Mouse (Mus musculus): ENCODE results near the gene Prr13. TPM values are rescaled to one million over a fixed set of nuclear protein-coding genes. Genes with fewer than 3 reads are reported as not detected.

Prr13 gene
- polyA plus RNA-seq, 1 experiment, result 123 TPM

DNA sequence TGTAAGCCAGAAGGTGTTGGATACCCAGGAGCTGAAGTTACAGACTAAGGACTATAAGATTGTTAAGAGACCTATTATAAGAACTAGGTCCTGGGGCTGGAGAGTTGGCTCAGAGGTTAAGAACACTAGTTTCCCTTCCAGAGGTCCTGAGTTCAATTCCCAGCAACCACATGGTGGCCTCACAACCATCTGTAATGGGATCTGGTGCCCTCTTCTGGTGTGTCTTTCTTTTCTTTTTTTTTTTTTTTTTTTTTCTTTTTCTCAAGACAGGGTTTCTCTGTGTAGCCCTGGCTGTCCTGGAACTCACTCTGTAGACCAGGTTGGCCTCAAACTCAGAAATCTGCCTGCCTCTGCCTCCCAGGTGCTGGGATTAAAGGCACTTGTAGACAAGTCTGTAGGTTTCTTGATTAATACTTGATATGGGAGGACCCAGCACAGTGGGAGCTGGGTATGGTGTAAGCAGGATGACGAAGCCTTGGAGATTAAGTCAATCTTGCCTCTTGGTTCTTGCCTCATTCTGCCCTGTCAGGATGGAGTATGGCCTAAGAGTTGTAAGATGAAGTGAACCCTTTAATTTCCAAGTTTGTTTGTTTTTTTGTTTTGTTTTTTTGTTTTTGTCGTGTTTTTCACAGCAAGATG is 35.1 kb upstream of the Prr13 start:
- no peak overlapping the region for H3K27ac ChIP-seq (ENCODE audit: control insufficient read depth, insufficient read depth, low read length)
- TF ChIP-seq CTCF (IDR thresholded peaks at IDR 0.05; ENCODE audit: borderline replicate concordance, control insufficient read depth, extremely low read depth, insufficient read depth, low read length, poor library complexity) (no peak), POLR2A (IDR thresholded peaks at IDR 0.05; ENCODE audit: control insufficient read depth, extremely low read depth, insufficient read depth, low read length, poor library complexity) (no peak)
- H3K4me3 ChIP-seq (ENCODE audit: control insufficient read depth, insufficient read depth, low read length), result no peak overlapping the region
- H3K36me3 ChIP-seq (ENCODE audit: control insufficient read depth, insufficient read depth, low read length), result peaks cover 47% of the 10 kb centered on the region
- DNase-seq, result no peak
- WGBS, result 98% methylated on average over 2 of the region's 2 CpGs
- no peaks in the 10 kb centered on the region for H3K4me1 ChIP-seq (replicated peaks; ENCODE audit: control insufficient read depth, insufficient read depth, low read length)
- no peaks in the 10 kb centered on the region for H3K27me3 ChIP-seq (ENCODE audit: control insufficient read depth, insufficient read depth, low read length)

- no peaks in the 10 kb centered on the region for H3K4me1 ChIP-seq (replicated peaks; ENCODE audit: control insufficient read depth, insufficient read depth, low read length)
- 93% methylated on average over 2 of the region's 2 CpGs for WGBS
- H3K27me3 ChIP-seq (ENCODE audit: control insufficient read depth, insufficient read depth, low read length), result no peaks in the 10 kb centered on the region
These were observed 34.2 kb upstream of the Prr13 start for GRCm38 (mm10) chr15:102424657-102425056.

GRCm38 (mm10) chr15:102426963-102427362 is 31.9 kb upstream of the Prr13 start:
- Histone ChIP-seq H3K4me1 (replicated peaks; ENCODE audit: control insufficient read depth, insufficient read depth, low read length) (no peaks in the 10 kb centered on the region), H3K4me3 (ENCODE audit: control insufficient read depth, insufficient read depth, low read length) (no peak overlapping the region), H3K27ac (ENCODE audit: control insufficient read depth, insufficient read depth, low read length) (no peak overlapping the region), H3K36me3 (ENCODE audit: control insufficient read depth, insufficient read depth, low read length) (peaks cover 69% of the 10 kb centered on the region), H3K27me3 (ENCODE audit: control insufficient read depth, insufficient read depth, low read length) (no peaks in the 10 kb centered on the region)
- DNase-seq, result no peak
- no peak for TF ChIP-seq CTCF (IDR thresholded peaks at IDR 0.05; ENCODE audit: borderline replicate concordance, control insufficient read depth, extremely low read depth, insufficient read depth, low read length, poor library complexity)
- TF ChIP-seq POLR2A (IDR thresholded peaks at IDR 0.05; ENCODE audit: control insufficient read depth, extremely low read depth, insufficient read depth, low read length, poor library complexity), result no peak
- 100% methylated on average over 1 of the region's 1 CpGs for WGBS

More at GRCm38 (mm10) chr15:102424657-102425056, 34.2 kb upstream of the Prr13 start:
- H3K4me3 ChIP-seq (ENCODE audit: control insufficient read depth, insufficient read depth, low read length), result no peak overlapping the region
- DNase-seq, result no peak
- H3K36me3 ChIP-seq (ENCODE audit: control insufficient read depth, insufficient read depth, low read length), result peaks cover 56% of the 10 kb centered on the region
- no peak overlapping the region for H3K27ac ChIP-seq (ENCODE audit: control insufficient read depth, insufficient read depth, low read length)
- no peak for TF ChIP-seq CTCF (IDR thresholded peaks at IDR 0.05; ENCODE audit: borderline replicate concordance, control insufficient read depth, extremely low read depth, insufficient read depth, low read length, poor library complexity)
- TF ChIP-seq POLR2A (IDR thresholded peaks at IDR 0.05; ENCODE audit: control insufficient read depth, extremely low read depth, insufficient read depth, low read length, poor library complexity), result no peak

DNA sequence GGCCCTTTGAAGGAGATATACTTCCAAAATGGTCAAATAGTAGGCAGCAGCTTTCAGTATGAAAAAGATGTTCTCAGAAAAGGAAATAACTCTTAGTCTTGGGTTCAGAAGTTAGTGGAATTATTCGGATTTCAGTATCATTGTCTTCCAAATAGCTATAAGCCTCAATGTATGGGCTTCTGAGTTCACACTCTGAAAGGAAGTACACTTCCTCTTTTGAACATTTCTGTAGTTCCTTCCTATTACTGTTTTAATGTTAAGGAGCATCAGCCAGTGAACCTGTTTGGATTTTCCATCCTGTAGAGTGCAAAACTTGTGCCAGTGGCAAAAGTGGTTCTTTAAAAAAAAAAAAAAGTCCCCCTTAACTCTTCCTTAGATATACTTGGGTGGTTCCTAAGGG is 26.8 kb upstream of the Prr13 start:
- 80% methylated on average over 1 of the region's 1 CpGs for WGBS
- peaks cover 85% of the 10 kb centered on the region for H3K36me3 ChIP-seq (ENCODE audit: control insufficient read depth, insufficient read depth, low read length)

GRCm38 (mm10) chr15:102433173-102433572 is 25.7 kb upstream of the Prr13 start:
- 94% methylated on average over 4 of the region's 4 CpGs for WGBS
- peaks cover 74% of the 10 kb centered on the region for H3K36me3 ChIP-seq (ENCODE audit: control insufficient read depth, insufficient read depth, low read length)
- H3K4me1 ChIP-seq (replicated peaks; ENCODE audit: control insufficient read depth, insufficient read depth, low read length), result no peaks in the 10 kb centered on the region
- no peaks in the 10 kb centered on the region for H3K27me3 ChIP-seq (ENCODE audit: control insufficient read depth, insufficient read depth, low read length)
- TF ChIP-seq CTCF (IDR thresholded peaks at IDR 0.05; ENCODE audit: borderline replicate concordance, control insufficient read depth, extremely low read depth, insufficient read depth, low read length, poor library complexity), result no peak
- TF ChIP-seq POLR2A (IDR thresholded peaks at IDR 0.05; ENCODE audit: control insufficient read depth, extremely low read depth, insufficient read depth, low read length, poor library complexity), result no peak
- no peak overlapping the region for H3K27ac ChIP-seq (ENCODE audit: control insufficient read depth, insufficient read depth, low read length)
- no peak for DNase-seq
- H3K4me3 ChIP-seq (ENCODE audit: control insufficient read depth, insufficient read depth, low read length), result no peak overlapping the region

More for the DNA sequence above, 26.8 kb upstream of the Prr13 start:
- H3K4me3 ChIP-seq (ENCODE audit: control insufficient read depth, insufficient read depth, low read length), result no peak overlapping the region
- H3K27ac ChIP-seq (ENCODE audit: control insufficient read depth, insufficient read depth, low read length), result no peak overlapping the region
- TF ChIP-seq CTCF (IDR thresholded peaks at IDR 0.05; ENCODE audit: borderline replicate concordance, control insufficient read depth, extremely low read depth, insufficient read depth, low read length, poor library complexity) (no peak), POLR2A (IDR thresholded peaks at IDR 0.05; ENCODE audit: control insufficient read depth, extremely low read depth, insufficient read depth, low read length, poor library complexity) (no peak)
- no peak for DNase-seq
- no peaks in the 10 kb centered on the region for H3K4me1 ChIP-seq (replicated peaks; ENCODE audit: control insufficient read depth, insufficient read depth, low read length)
- H3K27me3 ChIP-seq (ENCODE audit: control insufficient read depth, insufficient read depth, low read length), result no peaks in the 10 kb centered on the region

DNA sequence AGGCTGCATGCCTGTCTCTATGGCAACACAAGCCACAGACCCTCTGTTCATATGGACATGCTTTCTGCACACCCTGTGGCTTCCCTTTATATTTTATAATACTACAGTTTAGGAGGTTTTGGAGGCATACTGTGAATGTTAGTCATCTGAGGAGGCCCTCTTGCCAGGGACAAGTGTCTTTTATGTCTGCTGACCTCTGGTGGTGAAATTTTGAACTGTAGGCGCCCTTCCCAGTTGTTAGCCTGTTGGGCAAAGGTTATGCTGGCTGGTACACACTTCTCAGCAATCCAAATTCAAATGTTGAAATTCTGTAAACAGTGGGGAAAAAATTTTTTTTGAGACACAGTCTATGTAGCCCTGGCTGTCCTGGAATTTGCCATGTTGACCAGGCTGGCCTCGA is 16.3 kb upstream of the Prr13 start:
- 47% methylated on average over 2 of the region's 2 CpGs for WGBS
- TF ChIP-seq POLR2A (IDR thresholded peaks at IDR 0.05; ENCODE audit: control insufficient read depth, extremely low read depth, insufficient read depth, low read length, poor library complexity) (no peak), CTCF (IDR thresholded peaks at IDR 0.05; ENCODE audit: borderline replicate concordance, control insufficient read depth, extremely low read depth, insufficient read depth, low read length, poor library complexity) (no peak)
- Histone ChIP-seq H3K27me3 (ENCODE audit: control insufficient read depth, insufficient read depth, low read length) (no peaks in the 10 kb centered on the region), H3K4me3 (ENCODE audit: control insufficient read depth, insufficient read depth, low read length) (no peak overlapping the region), H3K27ac (ENCODE audit: control insufficient read depth, insufficient read depth, low read length) (no peak overlapping the region), H3K4me1 (replicated peaks; ENCODE audit: control insufficient read depth, insufficient read depth, low read length) (peaks cover 2% of the 10 kb centered on the region; the same call in 1 of the 2 replicates), H3K36me3 (ENCODE audit: control insufficient read depth, insufficient read depth, low read length) (no peaks in the 10 kb centered on the region)
- DNase-seq, result peak; percentile 85

Measured in thymus, adult 2 months (tissue).